Mouse (Mus musculus): ENCODE data around the gene Fdxr.
A peak's percentile ranks its signal among the peaks of the same experiment; 100 is the strongest.

Gene Fdxr

GRCm38 (mm10) chr11:115243783-115244182 is 33.1 kb downstream of the Fdxr start:
- DNase-seq (ENCODE audit: low read depth, low spot score) = no peak

GRCm38 (mm10) chr11:115242746-115243145 is 34.1 kb downstream of the Fdxr start:
- no peak for DNase-seq (ENCODE audit: low read depth, low spot score)

GRCm38 (mm10) chr11:115241402-115241801 is 35.4 kb downstream of the Fdxr start:
- no peak for DNase-seq (ENCODE audit: low read depth, low spot score)

- no peak for DNase-seq (ENCODE audit: low read depth, low spot score)
Observed at GRCm38 (mm10) chr11:115236570-115236969, 40.3 kb downstream of the Fdxr start.

GRCm38 (mm10) chr11:115234320-115235044 is 42.4 kb downstream of the Fdxr start:
- DNase-seq (ENCODE audit: low read depth, low spot score) = no peak

GRCm38 (mm10) chr11:115233526-115234290 is 43.1 kb downstream of the Fdxr start:
- DNase-seq (ENCODE audit: low read depth, low spot score) = no peak

- DNase-seq (ENCODE audit: low read depth, low spot score) = no peak
Observed at GRCm38 (mm10) chr11:115232889-115233288, 44.0 kb downstream of the Fdxr start.

- DNase-seq (ENCODE audit: low read depth, low spot score) = no peak
Observed at GRCm38 (mm10) chr11:115231924-115232323, 44.9 kb downstream of the Fdxr start.

GRCm38 (mm10) chr11:115231168-115231915 is 45.5 kb downstream of the Fdxr start:
- no peak for DNase-seq (ENCODE audit: low read depth, low spot score)

- DNase-seq (ENCODE audit: low read depth, low spot score) = no peak
Observed at GRCm38 (mm10) chr11:115229021-115229930, 47.6 kb downstream of the Fdxr start.

- no peak for DNase-seq (ENCODE audit: low read depth, low spot score)
Observed at GRCm38 (mm10) chr11:115228430-115228829, 48.4 kb downstream of the Fdxr start.

- no peak for DNase-seq (ENCODE audit: low read depth, low spot score)
Observed at GRCm38 (mm10) chr11:115227640-115228039, 49.2 kb downstream of the Fdxr start.

- DNase-seq (ENCODE audit: low read depth, low spot score) = no peak
Observed at GRCm38 (mm10) chr11:115226811-115227491, 49.9 kb downstream of the Fdxr start.

- no peak for DNase-seq (ENCODE audit: low read depth, low spot score)
Observed at GRCm38 (mm10) chr11:115225301-115225700, 51.5 kb downstream of the Fdxr start.

GRCm38 (mm10) chr11:115224889-115225288 is 52.0 kb downstream of the Fdxr start:
- peak; percentile 49 for DNase-seq (ENCODE audit: low read depth, low spot score)

- no peak for DNase-seq (ENCODE audit: low read depth, low spot score)
Observed at GRCm38 (mm10) chr11:115223877-115224276, 53.0 kb downstream of the Fdxr start.

- no peak for DNase-seq (ENCODE audit: low read depth, low spot score)
Observed at GRCm38 (mm10) chr11:115223451-115223850, 53.4 kb downstream of the Fdxr start.

- no peak for DNase-seq (ENCODE audit: low read depth, low spot score)
Observed at GRCm38 (mm10) chr11:115222570-115222969, 54.3 kb downstream of the Fdxr start.

- no peak for DNase-seq (ENCODE audit: low read depth, low spot score)
Observed at GRCm38 (mm10) chr11:115222077-115222476, 54.8 kb downstream of the Fdxr start.

GRCm38 (mm10) chr11:115219685-115220084 is 57.2 kb downstream of the Fdxr start:
- DNase-seq (ENCODE audit: low read depth, low spot score) = no peak

GRCm38 (mm10) chr11:115219263-115219662 is 57.6 kb downstream of the Fdxr start:
- no peak for DNase-seq (ENCODE audit: low read depth, low spot score)
